Mouse (Mus musculus) megakaryocyte, embryonic 14.5 days (primary cell): Measurements from ENCODE around the gene Alad.

ENCODE experiments used
- FLI1 ChIP-seq: IDR thresholded peaks from 2 replicates; pipeline ENCODE4 v1.6.1; 2012; ENCODE audit warnings: low read length, inconsistent platforms, mixed read lengths
- GATA1 ChIP-seq: IDR thresholded peaks from 3 replicates; pipeline ENCODE4 v1.6.1; 2012; ENCODE audit warnings: mixed read lengths, low read length, inconsistent platforms, borderline replicate concordance

GRCm38 (mm10) chr4:62543782-62544181 lies 24.1 kb upstream of the Alad start:
- no peak for TF ChIP-seq FLI1
- TF ChIP-seq GATA1 = no peak
